Mouse (Mus musculus) heart, postnatal 0 days (tissue): Measurements from ENCODE around the gene Cela1.

Source experiments
- CTCF ChIP-seq: IDR thresholded peaks from 2 replicates; pipeline ENCODE4 v1.5.1; 2016; ENCODE audit warnings: antibody characterized with exemption, control low read depth, low read depth
- EP300 ChIP-seq: IDR thresholded peaks from 2 replicates; pipeline ENCODE4 v1.6.1; 2016; ENCODE audit warnings: antibody characterized with exemption, low read depth

DNA sequence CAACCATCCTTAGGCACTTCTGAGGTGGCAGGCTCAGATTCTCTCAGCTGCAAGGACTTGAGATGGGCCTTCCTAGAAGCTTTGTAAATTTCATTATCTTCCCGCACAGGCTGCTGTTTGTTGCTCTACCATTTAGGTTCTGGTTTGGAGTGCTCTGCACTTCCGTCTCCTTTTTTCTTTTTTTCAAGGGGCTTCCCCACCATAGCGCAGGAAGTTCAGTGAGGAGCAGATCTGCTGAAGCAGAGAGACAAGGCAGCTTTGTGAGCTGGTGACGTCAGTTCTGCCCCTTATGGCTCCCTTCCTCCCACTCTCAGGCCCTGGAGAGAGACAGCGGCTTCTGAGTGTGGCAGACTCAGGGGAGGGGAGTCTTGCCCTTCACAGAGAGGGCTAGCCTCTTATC lies 44.9 kb upstream of the Cela1 start:
- TF ChIP-seq CTCF = no peak
- TF ChIP-seq EP300 = no peak
